Mouse (Mus musculus): ENCODE data around the gene Tmem139.

- no peak for TF ChIP-seq CTCF (IDR thresholded peaks at IDR 0.05; ENCODE audit: low read depth)
- TF ChIP-seq EP300 (IDR thresholded peaks at IDR 0.05; ENCODE audit: low read depth) = no peak
These were observed 31.6 kb downstream of the Tmem139 start for GRCm38 (mm10) chr6:42293327-42293726.
